Mouse (Mus musculus) neural tube, embryonic 14.5 days (tissue): Measurements from ENCODE around the gene Mcmbp. TPM values are rescaled to one million over a fixed set of nuclear protein-coding genes. Genes with fewer than 3 reads are reported as not detected.

ENCODE experiments used
- ATAC-seq: fragments of 200-750 bp; cut with Nextera tagmentation; 2 replicates; pipeline ENCODE4 v1.8.0; 2017; ENCODE audit warnings: low read depth, mild to moderate bottlenecking, moderate TSS enrichment, moderate library complexity
- H3K27ac ChIP-seq: fragments of 300-500 bp; sonication (generic); 2 replicates; pipeline ENCODE4 v1.5.1; 2014; ENCODE audit warnings: low read depth, mild to moderate bottlenecking, control low read depth, low read length, moderate library complexity, mixed read lengths
- H3K27me3 ChIP-seq: fragments of 300-500 bp; sonication (generic); 2 replicates; pipeline ENCODE4 v1.6.1; 2014; ENCODE audit warnings: low read length; ENCODE audit not compliant: control insufficient read depth, insufficient read depth
- H3K36me3 ChIP-seq: fragments of 300-500 bp; sonication (generic); 2 replicates; pipeline ENCODE4 v1.6.1; 2014; ENCODE audit warnings: low read length, mixed read lengths; ENCODE audit not compliant: control insufficient read depth, insufficient read depth
- H3K4me1 ChIP-seq: fragments of 300-500 bp; sonication (generic); 2 replicates; pipeline ENCODE4 v1.6.1; 2014; ENCODE audit warnings: low read length; ENCODE audit not compliant: control insufficient read depth, insufficient read depth
- H3K4me2 ChIP-seq: fragments of 300-500 bp; sonication (generic); 2 replicates; pipeline ENCODE4 v1.6.1; 2014; ENCODE audit warnings: mild to moderate bottlenecking, low read depth, low read length, control low read depth
- H3K4me3 ChIP-seq: fragments of 300-500 bp; sonication (generic); 2 replicates; pipeline ENCODE4 v1.5.1; 2014; ENCODE audit warnings: low read depth, low read length, control low read depth, mixed read lengths
- H3K9ac ChIP-seq: fragments of 300-500 bp; sonication (generic); replicated peaks from 2 replicates; pipeline ENCODE4 v1.6.1; 2014; ENCODE audit warnings: low read depth, mild to moderate bottlenecking, control low read depth, low read length, mixed read lengths
- H3K9me3 ChIP-seq: fragments of 300-500 bp; sonication (generic); 2 replicates; pipeline ENCODE4 v1.6.1; 2016; ENCODE audit warnings: low read length; ENCODE audit not compliant: control insufficient read depth
- WGBS: fragments of 180-500 bp; shearing (Covaris S2); extraction: QIAGEN DNeasy Blood & Tissue Kit; methylation state at CpG from one replicate; pipeline ENCODE4 v1.1.7; 2014; 5-methylcytosine and 5-hydroxymethylcytosine counted together
- polyA plus RNA-seq: library from polyadenylated mRNA; unstranded; fragments of >200 nt; fragmentation: Nextera tagmentation; extraction: Ambion mirVana; gene quantifications from 2 replicates; pipeline ENCODE4 v1.2.1, GENCODE M21; 2014

The Mcmbp gene
- polyA plus RNA-seq, 1 experiment from 2014 or later = 51.9 TPM

- ATAC-seq = no peak
- Histone ChIP-seq H3K4me1 (peaks cover 21% of the 10 kb centered on the region), H3K9ac (no peak overlapping the region), H3K4me2 (no peak overlapping the region), H3K4me3 (no peak overlapping the region), H3K27ac (no peak overlapping the region), H3K36me3 (peaks cover 33% of the 10 kb centered on the region), H3K9me3 (no peaks in the 10 kb centered on the region), H3K27me3 (no peaks in the 10 kb centered on the region)
- whole genome bisulfite sequencing = 89% methylated on average over 9 of the region's 9 CpGs
Observed at GRCm38 (mm10) chr7:128750296-128750695, 10.0 kb upstream of the Mcmbp start.

- no peak overlapping the region for H3K4me2 ChIP-seq
- WGBS = 79% methylated on average over 3 of the region's 3 CpGs
- ATAC-seq = no peak
Observed at GRCm38 (mm10) chr7:128748758-128749157, 8.5 kb upstream of the Mcmbp start.

GRCm38 (mm10) chr7:128746151-128746550 lies 5.9 kb upstream of the Mcmbp start:
- WGBS = 91% methylated on average over 10 of the region's 10 CpGs

More at GRCm38 (mm10) chr7:128748758-128749157, 8.5 kb upstream of the Mcmbp start:
- no peaks in the 10 kb centered on the region for H3K9me3 ChIP-seq
- peaks cover 24% of the 10 kb centered on the region for H3K4me1 ChIP-seq
- peaks cover 18% of the 10 kb centered on the region for H3K36me3 ChIP-seq
- H3K27me3 ChIP-seq = no peaks in the 10 kb centered on the region
- no peak overlapping the region for H3K27ac ChIP-seq
- no peak overlapping the region for H3K4me3 ChIP-seq
- H3K9ac ChIP-seq = no peak overlapping the region

GRCm38 (mm10) chr7:128744684-128745485 lies 4.6 kb upstream of the Mcmbp start, which contains the start of gene Sec23ip:
Gene Sec23ip (plus strand): TSS chr7:128744943.
- peaks cover 24% of the 10 kb centered on the region for H3K4me1 ChIP-seq
- H3K9me3 ChIP-seq = no peaks in the 10 kb centered on the region
- H3K9ac ChIP-seq = peak within 1 kb of the TSS; percentile 86
- no peaks in the 10 kb centered on the region for H3K36me3 ChIP-seq
- WGBS = under 1% methylated on average over 54 of the region's 55 CpGs
- ATAC-seq = peak; percentile 91
- H3K27me3 ChIP-seq = no peaks in the 10 kb centered on the region
- H3K4me3 ChIP-seq = peak within 1 kb of the TSS; percentile 98
- H3K4me2 ChIP-seq = peak within 1 kb of the TSS; percentile 88
- peak within 1 kb of the TSS; percentile 76 for H3K27ac ChIP-seq

More at GRCm38 (mm10) chr7:128746151-128746550, 5.9 kb upstream of the Mcmbp start:
- H3K36me3 ChIP-seq = peaks cover 4% of the 10 kb centered on the region; the same call in 1 of the 2 replicates
- no peak for ATAC-seq
- H3K27ac ChIP-seq = no peak overlapping the region
- peaks cover 24% of the 10 kb centered on the region for H3K4me1 ChIP-seq
- peak overlapping the region; percentile 88; the same call in 1 of the 2 replicates for H3K4me2 ChIP-seq
- H3K27me3 ChIP-seq = no peaks in the 10 kb centered on the region
- no peaks in the 10 kb centered on the region for H3K9me3 ChIP-seq
- peak overlapping the region; percentile 4; the same call in 1 of the 2 replicates for H3K4me3 ChIP-seq
- H3K9ac ChIP-seq = no peak overlapping the region

- H3K36me3 ChIP-seq = no peaks in the 10 kb centered on the region
Observed at GRCm38 (mm10) chr7:128743898-128744297, 3.6 kb upstream of the Mcmbp start.

GRCm38 (mm10) chr7:128739462-128740277 lies 625 bp downstream of the Mcmbp start:
- peaks cover 19% of the 10 kb centered on the region for H3K4me1 ChIP-seq
- H3K27ac ChIP-seq = peak overlapping the region; percentile 89
- H3K9me3 ChIP-seq = no peaks in the 10 kb centered on the region
- H3K9ac ChIP-seq = peak overlapping the region; percentile 87
- H3K36me3 ChIP-seq = no peaks in the 10 kb centered on the region
- WGBS = under 1% methylated on average over 63 of the region's 80 CpGs
- H3K27me3 ChIP-seq = no peaks in the 10 kb centered on the region
- peak overlapping the region; percentile 96 for H3K4me3 ChIP-seq
- peak overlapping the region; percentile 88 for H3K4me2 ChIP-seq
- ATAC-seq = peak; percentile 31

More at GRCm38 (mm10) chr7:128743898-128744297, 3.6 kb upstream of the Mcmbp start:
- no peaks in the 10 kb centered on the region for H3K27me3 ChIP-seq
- H3K4me1 ChIP-seq = peaks cover 27% of the 10 kb centered on the region
- no peak for ATAC-seq
- peak overlapping the region; percentile 88 for H3K4me2 ChIP-seq
- H3K27ac ChIP-seq = 0 out of 2 replicates have a peak overlapping the region, but pooled peaks have one; percentile 76
- H3K4me3 ChIP-seq = peak overlapping the region; percentile 98
- no peaks in the 10 kb centered on the region for H3K9me3 ChIP-seq
- no peak overlapping the region for H3K9ac ChIP-seq
- 66% methylated on average over 2 of the region's 2 CpGs for WGBS

GRCm38 (mm10) chr7:128739116-128739461 lies 1.2 kb downstream of the Mcmbp start:
- ATAC-seq = no peak
- H3K27me3 ChIP-seq = no peaks in the 10 kb centered on the region
- H3K9ac ChIP-seq = peak overlapping the region; percentile 87
- H3K4me2 ChIP-seq = peak overlapping the region; percentile 88
- H3K36me3 ChIP-seq = no peaks in the 10 kb centered on the region
- peaks cover 17% of the 10 kb centered on the region for H3K4me1 ChIP-seq
- peak overlapping the region; percentile 96 for H3K4me3 ChIP-seq
- no peak overlapping the region for H3K27ac ChIP-seq
- WGBS = 2% methylated on average over 15 of the region's 15 CpGs
- H3K9me3 ChIP-seq = no peaks in the 10 kb centered on the region

- H3K27ac ChIP-seq = no peak overlapping the region
- no peak overlapping the region; the same call in 1 of the 2 replicates for H3K4me2 ChIP-seq
- no peak for ATAC-seq
- no peaks in the 10 kb centered on the region for H3K27me3 ChIP-seq
- H3K9me3 ChIP-seq = no peaks in the 10 kb centered on the region
- H3K9ac ChIP-seq = no peak overlapping the region
- peaks cover 15% of the 10 kb centered on the region for H3K4me1 ChIP-seq
- no peak overlapping the region for H3K4me3 ChIP-seq
- H3K36me3 ChIP-seq = no peaks in the 10 kb centered on the region
- WGBS = 85% methylated on average over 5 of the region's 5 CpGs
Observed at GRCm38 (mm10) chr7:128738041-128738440, 2.3 kb downstream of the Mcmbp start.
